Mouse (Mus musculus) hindbrain, embryonic 10.5 days (tissue): Measurements from ENCODE around the gene Slc39a10. TPM values are rescaled to one million over a fixed set of nuclear protein-coding genes. Genes with fewer than 3 reads are reported as not detected.

Experiments used
- DNase-seq: peaks from one replicate; pipeline ENCODE4 v3.0.0-alpha.2; 2017; ENCODE audit warnings: low spot score
- H3K27ac ChIP-seq: fragments of 300-500 bp; sonication (generic); 2 replicates; pipeline ENCODE4 v1.5.1; 2016; ENCODE audit warnings: mild to moderate bottlenecking, moderate library complexity
- H3K27me3 ChIP-seq: fragments of 300-500 bp; sonication (generic); 2 replicates; pipeline ENCODE4 v1.6.1; 2016; ENCODE audit warnings: mild to moderate bottlenecking; ENCODE audit not compliant: poor library complexity, insufficient read depth, severe bottlenecking
- H3K36me3 ChIP-seq: fragments of 300-500 bp; sonication (generic); 2 replicates; pipeline ENCODE4 v1.6.1; 2016; ENCODE audit warnings: mild to moderate bottlenecking, moderate library complexity
- H3K4me1 ChIP-seq: fragments of 300-500 bp; sonication (generic); replicated peaks from 2 replicates; pipeline ENCODE4 v1.6.1; 2016; ENCODE audit warnings: mild to moderate bottlenecking
- H3K4me3 ChIP-seq: fragments of 300-500 bp; sonication (generic); 2 replicates; pipeline ENCODE4 v1.5.1; 2016; ENCODE audit warnings: mild to moderate bottlenecking, moderate library complexity
- H3K9me3 ChIP-seq: fragments of 300-500 bp; sonication (generic); 2 replicates; pipeline ENCODE4 v1.6.1; 2016; ENCODE audit warnings: mild to moderate bottlenecking, moderate library complexity
- WGBS: fragments of 180-500 bp; shearing (Covaris S2); methylation state at CpG from one replicate; pipeline ENCODE4 v1.1.7; 2016; 5-methylcytosine and 5-hydroxymethylcytosine counted together
- polyA plus RNA-seq: library from polyadenylated mRNA; unstranded; fragments of >200 nt; fragmentation: Nextera tagmentation; extraction: Ambion mirVana; gene quantifications from 2 replicates; pipeline ENCODE4 v1.2.1, GENCODE M21; 2016

The Slc39a10 gene
- polyA plus RNA-seq, 1 experiment from 2014 or later = 44.6 TPM

DNA sequence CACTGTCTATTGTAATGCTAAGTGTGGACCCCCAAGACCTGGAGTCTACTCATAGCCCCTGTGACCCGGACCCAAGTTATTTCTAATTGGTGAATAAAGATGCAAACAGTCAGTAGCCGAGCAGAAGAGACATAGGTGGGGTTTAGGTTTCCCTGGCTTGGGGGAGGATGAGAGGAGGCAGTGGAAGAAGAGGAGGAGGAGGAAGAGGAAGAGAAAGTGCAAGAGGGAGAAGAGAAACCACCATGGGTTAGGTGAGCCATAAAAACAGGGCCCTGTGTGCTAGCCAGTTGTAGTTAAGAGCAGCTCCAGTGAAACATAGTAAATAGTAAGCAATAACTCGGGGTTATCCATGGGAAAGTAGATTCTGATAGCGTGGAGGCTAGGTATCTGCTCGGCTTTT is 34.1 kb downstream of the Slc39a10 start:
- Histone ChIP-seq H3K27ac (no peak overlapping the region), H3K36me3 (no peaks in the 10 kb centered on the region), H3K4me1 (peaks cover 9% of the 10 kb centered on the region), H3K4me3 (no peak overlapping the region), H3K9me3 (no peaks in the 10 kb centered on the region), H3K27me3 (no peaks in the 10 kb centered on the region)
- WGBS = 76% methylated on average over 5 of the region's 5 CpGs
- DNase-seq = no peak

DNA sequence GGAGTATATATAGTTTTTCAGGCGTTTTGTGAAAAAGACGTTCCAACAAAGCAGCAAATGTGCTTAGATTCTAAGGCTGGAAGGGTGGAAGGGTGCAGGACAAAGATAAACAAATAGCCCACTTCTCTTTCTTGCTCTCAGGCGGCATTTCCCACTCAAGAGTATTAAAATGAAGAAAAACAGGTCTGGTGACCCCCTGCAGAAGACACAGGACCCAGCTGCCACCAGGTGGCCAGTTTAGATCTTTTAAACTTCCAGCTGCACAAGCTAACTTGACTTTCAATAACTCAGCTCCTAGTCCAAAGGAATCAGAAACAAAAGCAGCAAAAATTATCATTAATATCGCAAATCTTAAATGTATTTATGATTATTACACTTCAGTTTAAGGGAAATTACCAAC is 36.2 kb downstream of the Slc39a10 start:
- WGBS = 51% methylated on average over 4 of the region's 4 CpGs
- no peak for DNase-seq
- H3K27me3 ChIP-seq = no peaks in the 10 kb centered on the region
- H3K36me3 ChIP-seq = no peaks in the 10 kb centered on the region
- H3K4me1 ChIP-seq = peaks cover 16% of the 10 kb centered on the region
- no peak overlapping the region for H3K4me3 ChIP-seq
- H3K9me3 ChIP-seq = no peaks in the 10 kb centered on the region
- no peak overlapping the region for H3K27ac ChIP-seq

DNA sequence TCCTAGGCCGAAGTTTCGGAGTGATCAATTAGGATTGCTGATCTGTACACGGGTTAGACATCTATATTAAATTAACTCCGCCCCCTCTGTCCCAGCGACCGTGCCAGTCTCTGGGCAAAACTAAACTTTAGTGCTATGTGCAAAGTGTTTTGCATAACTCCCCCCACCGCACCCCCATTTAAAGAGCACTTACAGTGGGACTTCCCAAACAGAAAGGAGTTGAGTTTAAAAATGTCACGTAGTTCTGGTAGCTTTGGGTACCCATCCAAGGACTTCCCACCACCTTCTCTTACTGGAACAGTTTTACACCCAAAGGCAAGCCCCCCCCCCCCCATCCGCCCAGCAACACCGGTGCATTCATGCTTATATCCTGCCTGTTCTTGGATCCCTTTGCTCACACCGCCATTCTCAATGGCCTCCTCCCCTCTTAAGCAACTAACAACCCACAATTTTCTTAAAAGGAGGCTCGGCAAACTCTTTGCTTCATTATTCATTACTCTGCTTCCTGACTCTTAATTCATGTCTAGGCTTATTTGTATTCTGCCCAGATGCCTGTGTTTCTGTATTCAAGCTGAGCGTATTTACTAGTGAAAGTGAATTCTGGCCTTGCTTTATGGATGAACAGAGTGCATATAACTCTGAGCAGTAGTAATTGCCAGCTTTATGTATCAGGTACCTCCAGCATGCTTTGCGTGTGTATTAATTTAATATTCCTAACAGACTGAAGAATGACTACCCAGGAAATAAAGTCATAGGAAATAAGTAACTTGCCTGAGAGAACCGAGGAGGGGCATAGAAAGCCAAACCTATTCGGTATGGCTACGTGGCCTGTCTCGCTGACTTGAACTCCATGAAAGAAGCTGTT is 38.4 kb downstream of the Slc39a10 start:
- WGBS = 33% methylated on average over 18 of the region's 18 CpGs
- Histone ChIP-seq H3K36me3 (no peaks in the 10 kb centered on the region), H3K27me3 (no peaks in the 10 kb centered on the region), H3K27ac (peak overlapping the region; percentile 100), H3K4me3 (peak overlapping the region; percentile 86), H3K4me1 (peaks cover 29% of the 10 kb centered on the region), H3K9me3 (no peaks in the 10 kb centered on the region)
- no peak for DNase-seq

DNA sequence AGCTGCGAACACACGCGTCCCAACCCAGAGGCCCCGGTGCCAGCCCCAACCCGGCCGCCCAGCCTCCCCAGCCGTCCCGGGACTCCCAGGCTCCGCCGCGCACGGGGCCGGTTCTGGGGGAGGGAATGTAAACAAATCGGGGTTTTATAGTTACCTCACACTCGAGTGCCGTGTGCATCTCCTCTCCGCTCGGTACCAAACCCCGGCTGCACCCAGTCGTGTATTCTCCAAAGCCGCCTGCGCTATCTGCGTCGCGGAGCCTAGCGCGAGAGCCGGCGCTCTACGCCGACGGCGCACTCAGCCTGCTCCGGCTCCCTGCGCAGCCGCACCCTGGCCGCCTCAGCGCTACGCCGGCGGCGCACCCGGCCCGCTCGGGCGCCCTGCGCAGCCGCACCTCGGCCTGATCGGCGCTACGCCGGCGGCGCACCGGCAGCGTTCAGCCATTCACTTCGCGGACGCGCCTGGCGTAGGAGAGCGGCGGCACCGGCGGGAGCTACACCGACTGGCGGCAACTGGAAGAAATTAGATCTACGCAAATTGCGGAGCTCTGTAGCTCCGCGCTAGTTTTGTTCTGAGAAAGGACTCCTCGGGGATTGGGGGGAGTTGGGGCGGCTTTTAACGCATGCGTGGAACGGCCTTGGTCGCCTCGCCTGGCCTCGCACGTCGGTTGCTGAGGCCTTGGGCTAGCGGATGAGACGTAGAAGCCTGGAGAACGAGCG is 39.2 kb downstream of the Slc39a10 start:
- H3K4me1 ChIP-seq = peaks cover 29% of the 10 kb centered on the region
- H3K27ac ChIP-seq = peak overlapping the region; percentile 100
- H3K36me3 ChIP-seq = no peaks in the 10 kb centered on the region
- under 1% methylated on average over 86 of the region's 86 CpGs for WGBS
- DNase-seq = peak; percentile 97
- peak overlapping the region; percentile 86 for H3K4me3 ChIP-seq
- H3K9me3 ChIP-seq = no peaks in the 10 kb centered on the region
- H3K27me3 ChIP-seq = no peaks in the 10 kb centered on the region

DNA sequence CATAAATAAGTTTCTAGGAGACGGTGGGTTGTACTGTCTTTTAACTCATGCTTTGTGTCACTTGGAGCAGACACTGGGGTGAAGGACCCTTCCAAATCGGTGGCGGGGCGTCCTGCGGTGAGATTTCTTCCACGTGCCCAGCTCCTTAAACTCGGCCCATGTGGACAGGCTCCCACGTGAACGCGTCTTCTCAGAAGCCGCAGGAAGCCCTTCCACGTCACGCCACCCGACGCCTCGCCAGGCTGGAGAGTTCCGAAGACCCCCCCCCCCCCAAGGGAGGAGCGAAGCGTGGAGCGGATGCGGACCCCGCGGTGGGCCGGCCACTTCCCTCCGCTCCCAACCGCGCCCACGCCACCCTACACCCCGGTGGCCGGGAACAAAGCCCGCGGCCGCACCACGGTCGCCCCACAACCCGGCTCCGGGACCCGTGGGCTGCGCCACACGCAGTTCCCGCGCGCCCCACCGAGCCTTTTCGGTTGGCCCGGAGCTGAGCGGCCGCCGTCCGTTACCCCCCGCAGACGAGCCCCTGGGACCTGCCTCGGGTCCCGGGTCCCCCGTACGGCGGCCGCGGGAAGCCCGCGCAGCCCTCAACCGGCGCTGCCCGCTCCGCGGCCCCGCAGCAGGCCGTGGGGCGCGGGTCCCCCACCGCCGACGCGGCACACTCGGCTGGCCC is 39.9 kb downstream of the Slc39a10 start:
- under 1% methylated on average over 66 of the region's 75 CpGs for WGBS
- DNase-seq = peak; percentile 75
- H3K9me3 ChIP-seq = no peaks in the 10 kb centered on the region
- no peaks in the 10 kb centered on the region for H3K36me3 ChIP-seq
- H3K4me3 ChIP-seq = peak overlapping the region; percentile 86
- H3K27ac ChIP-seq = peak overlapping the region; percentile 100
- peaks cover 29% of the 10 kb centered on the region for H3K4me1 ChIP-seq
- no peaks in the 10 kb centered on the region for H3K27me3 ChIP-seq

DNA sequence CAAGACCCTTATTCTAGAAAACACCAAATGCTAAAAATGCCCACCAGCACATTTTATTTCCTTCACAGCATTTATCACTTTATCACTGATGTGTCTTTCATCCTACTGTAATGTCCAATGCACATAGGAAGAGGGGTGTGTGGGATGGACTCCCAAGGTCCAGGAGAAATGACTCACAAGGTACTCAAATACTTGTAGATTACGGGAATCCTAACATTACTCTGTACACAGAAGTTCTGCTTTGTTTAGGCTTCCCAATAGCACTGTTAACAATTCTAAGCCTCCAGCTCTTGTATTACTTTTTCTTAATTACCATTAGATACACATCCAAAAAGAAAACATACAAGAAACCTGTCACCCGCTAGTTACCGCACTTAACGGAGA is 40.4 kb downstream of the Slc39a10 start:
- DNase-seq = no peak
- Histone ChIP-seq H3K4me3 (peak overlapping the region; percentile 86), H3K36me3 (no peaks in the 10 kb centered on the region), H3K4me1 (peaks cover 29% of the 10 kb centered on the region), H3K27ac (peak overlapping the region; percentile 100), H3K9me3 (no peaks in the 10 kb centered on the region), H3K27me3 (no peaks in the 10 kb centered on the region)
- 1% methylated on average over 4 of the region's 4 CpGs for WGBS

DNA sequence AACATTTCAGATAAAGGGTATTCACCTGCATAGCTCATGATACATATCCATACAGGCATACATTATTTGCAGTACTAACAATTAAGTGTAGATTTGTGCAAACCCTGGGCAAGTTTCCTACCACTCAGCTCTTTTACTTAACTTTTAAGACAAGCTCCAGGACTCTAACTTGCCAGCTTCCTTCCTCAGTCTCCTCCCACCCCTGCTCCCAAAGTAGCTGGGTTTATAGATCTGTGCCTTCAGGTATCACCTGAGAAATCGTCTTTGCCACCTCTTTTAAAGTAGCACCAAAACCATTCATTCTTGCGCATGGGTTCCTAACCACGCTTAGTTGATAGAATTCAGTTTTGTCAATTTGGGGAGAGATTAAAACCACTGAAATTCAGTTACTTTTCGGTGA is 41.1 kb downstream of the Slc39a10 start:
- Histone ChIP-seq H3K4me1 (peaks cover 29% of the 10 kb centered on the region), H3K4me3 (peak overlapping the region; percentile 86)
- 73% methylated on average over 4 of the region's 4 CpGs for WGBS

DNA sequence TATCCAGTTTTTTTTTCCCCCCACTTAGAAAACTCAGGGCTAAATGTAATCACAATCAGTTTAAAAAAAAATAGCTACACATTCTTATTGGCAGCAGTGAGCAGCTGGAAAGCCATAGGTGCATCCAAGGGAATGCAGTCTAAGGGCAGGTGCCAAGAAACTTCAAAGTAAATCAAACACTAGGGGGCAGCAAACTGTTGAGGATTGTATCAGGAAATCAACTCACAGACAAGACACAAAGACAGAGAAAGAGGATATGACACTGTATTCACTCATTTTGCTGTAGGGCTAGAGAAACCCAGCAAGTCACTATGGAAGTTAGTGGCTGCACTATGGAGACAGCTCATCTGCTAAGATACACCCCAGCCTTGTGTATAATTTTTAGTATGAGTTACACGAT is 42.9 kb downstream of the Slc39a10 start:
- Histone ChIP-seq H3K9me3 (no peaks in the 10 kb centered on the region), H3K36me3 (no peaks in the 10 kb centered on the region), H3K27me3 (no peaks in the 10 kb centered on the region), H3K4me1 (peaks cover 34% of the 10 kb centered on the region), H3K27ac (no peak overlapping the region), H3K4me3 (no peak overlapping the region)
- WGBS = 64% methylated on average over 1 of the region's 1 CpGs
- DNase-seq = peak; percentile 21

More for the DNA sequence above, 41.1 kb downstream of the Slc39a10 start:
- Histone ChIP-seq H3K27ac (no peak overlapping the region), H3K36me3 (no peaks in the 10 kb centered on the region), H3K9me3 (no peaks in the 10 kb centered on the region), H3K27me3 (no peaks in the 10 kb centered on the region)
- no peak for DNase-seq

DNA sequence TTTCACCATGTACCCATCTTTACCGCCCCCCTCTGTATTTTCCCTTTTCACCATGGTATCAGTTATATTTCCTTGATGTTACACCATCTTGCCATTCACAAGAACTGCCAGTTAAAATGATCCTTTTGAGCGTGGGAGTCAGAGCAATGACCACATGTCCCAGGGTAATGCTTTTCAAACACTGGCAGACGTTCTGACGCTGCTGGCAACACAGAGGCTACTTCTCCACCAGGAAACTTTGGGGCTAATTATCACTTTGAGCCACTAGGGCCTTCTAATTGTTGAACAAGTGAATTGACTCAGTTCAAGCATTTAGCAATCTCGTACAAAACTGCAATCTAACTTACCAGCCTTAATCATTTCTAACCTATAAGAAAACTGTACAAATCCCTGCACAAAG is 47.4 kb downstream of the Slc39a10 start:
- H3K27me3 ChIP-seq = no peaks in the 10 kb centered on the region
- H3K36me3 ChIP-seq = no peaks in the 10 kb centered on the region
- no peak overlapping the region for H3K4me3 ChIP-seq
- H3K9me3 ChIP-seq = no peaks in the 10 kb centered on the region
- WGBS = 57% methylated on average over 5 of the region's 5 CpGs
- H3K4me1 ChIP-seq = 0 out of 2 replicates have a peak, but pooled peaks cover 6% of the 10 kb centered on the region
- DNase-seq = no peak
- H3K27ac ChIP-seq = no peak overlapping the region

DNA sequence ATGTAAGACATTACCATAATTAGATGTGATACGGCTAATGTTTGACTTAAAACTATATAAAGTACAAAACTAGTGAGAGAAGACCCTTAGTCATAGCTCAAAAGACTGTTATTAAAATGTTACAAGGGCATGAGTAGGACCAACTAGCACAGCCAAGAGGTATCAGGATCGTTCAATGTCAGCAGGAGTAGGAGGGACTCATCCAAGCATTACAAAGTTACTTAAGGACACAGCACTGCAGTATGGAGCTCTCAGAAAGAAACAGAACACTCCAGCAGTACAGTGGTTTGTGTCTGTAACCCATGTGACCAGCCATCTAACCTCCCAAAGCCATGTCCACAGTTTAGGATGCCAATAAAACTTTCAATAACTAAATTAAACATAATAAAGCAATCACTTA is 48.4 kb downstream of the Slc39a10 start:
- WGBS = 86% methylated on average over 2 of the region's 2 CpGs
- Histone ChIP-seq H3K27me3 (no peaks in the 10 kb centered on the region), H3K36me3 (no peaks in the 10 kb centered on the region), H3K4me3 (no peak overlapping the region), H3K27ac (no peak overlapping the region), H3K9me3 (no peaks in the 10 kb centered on the region), H3K4me1 (0 out of 2 replicates have a peak, but pooled peaks cover 5% of the 10 kb centered on the region)
- no peak for DNase-seq

DNA sequence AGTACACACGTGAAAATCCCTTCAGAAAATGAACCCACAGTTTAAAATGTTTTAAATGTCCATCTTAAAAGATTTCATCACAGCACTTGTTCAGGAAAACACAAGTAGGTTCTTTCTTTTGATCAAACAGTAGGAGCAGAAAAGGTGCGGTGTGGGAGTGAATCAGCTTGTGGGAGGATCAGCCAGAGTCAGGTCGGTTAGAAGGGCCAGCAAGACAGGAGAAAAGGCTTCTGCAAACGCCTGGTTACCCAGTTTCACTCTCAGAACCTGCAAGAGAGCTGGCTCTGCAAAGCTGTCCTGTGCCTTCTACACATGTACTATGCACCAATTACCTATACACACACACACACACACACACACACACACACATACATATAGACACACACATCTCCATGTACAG is 49.2 kb downstream of the Slc39a10 start:
- no peak overlapping the region for H3K27ac ChIP-seq
- 75% methylated on average over 4 of the region's 4 CpGs for WGBS
- no peaks in the 10 kb centered on the region for H3K9me3 ChIP-seq
- DNase-seq = no peak
- H3K4me1 ChIP-seq = 0 out of 2 replicates have a peak, but pooled peaks cover 5% of the 10 kb centered on the region
- no peaks in the 10 kb centered on the region for H3K27me3 ChIP-seq
- no peak overlapping the region for H3K4me3 ChIP-seq
- no peaks in the 10 kb centered on the region for H3K36me3 ChIP-seq

DNA sequence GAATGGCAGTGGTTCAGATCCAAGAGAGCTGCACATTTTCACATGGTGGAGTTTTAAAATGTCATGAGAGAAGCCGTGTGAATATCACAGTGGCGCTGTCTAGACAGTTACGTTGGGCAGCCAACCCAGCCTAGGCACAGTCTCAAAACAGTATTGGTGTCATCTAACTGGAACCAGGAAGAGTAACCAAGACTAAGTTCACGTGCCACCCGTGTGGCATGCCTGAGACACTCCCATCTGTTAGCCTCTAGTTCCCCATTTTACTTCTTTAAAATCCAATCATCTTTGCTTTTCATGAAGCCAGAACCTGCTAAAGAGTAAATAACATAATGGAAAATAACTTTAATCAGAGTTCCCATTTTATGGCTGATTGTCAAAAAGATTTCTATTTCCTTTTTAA is 60.7 kb downstream of the Slc39a10 start:
- Histone ChIP-seq H3K4me3 (no peak overlapping the region), H3K36me3 (peaks cover 62% of the 10 kb centered on the region), H3K9me3 (no peaks in the 10 kb centered on the region), H3K27me3 (no peaks in the 10 kb centered on the region), H3K27ac (no peak overlapping the region), H3K4me1 (no peaks in the 10 kb centered on the region)
- DNase-seq = no peak
- 97% methylated on average over 5 of the region's 5 CpGs for WGBS
